Mouse (Mus musculus): ENCODE data around the gene Filip1l.

The Filip1l gene

GRCm38 (mm10) chr16:57352751-57353150 is at the start of gene Filip1l:
TSS of gene Filip1l (plus strand) at chr16:57353093.
- no peak for DNase-seq (ENCODE audit: low spot score)

DNA sequence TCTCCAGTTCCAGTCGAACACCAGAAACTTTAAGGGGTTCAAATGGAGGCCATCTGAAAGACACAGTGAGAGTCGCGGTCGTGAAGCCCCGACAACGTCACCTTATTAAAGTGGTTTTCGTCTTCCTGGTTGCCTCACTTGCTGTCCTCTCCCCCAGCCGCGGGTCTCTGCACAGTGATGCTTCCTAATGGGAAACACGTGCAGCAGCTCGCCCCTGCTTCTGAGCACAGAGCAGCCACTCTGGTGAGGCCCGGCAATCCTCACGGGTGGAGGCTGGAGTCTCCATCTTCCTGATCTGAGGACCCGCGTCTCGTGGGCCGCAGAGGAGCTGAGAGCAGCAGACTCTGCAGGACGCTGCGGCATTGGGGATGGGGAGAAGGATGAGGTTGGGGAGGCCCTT is 49.2 kb upstream of the Filip1l start:
- DNase-seq (ENCODE audit: low spot score) = no peak

GRCm38 (mm10) chr16:57305463-57305862 is 47.4 kb upstream of the Filip1l start:
- DNase-seq (ENCODE audit: low spot score) = no peak

DNA sequence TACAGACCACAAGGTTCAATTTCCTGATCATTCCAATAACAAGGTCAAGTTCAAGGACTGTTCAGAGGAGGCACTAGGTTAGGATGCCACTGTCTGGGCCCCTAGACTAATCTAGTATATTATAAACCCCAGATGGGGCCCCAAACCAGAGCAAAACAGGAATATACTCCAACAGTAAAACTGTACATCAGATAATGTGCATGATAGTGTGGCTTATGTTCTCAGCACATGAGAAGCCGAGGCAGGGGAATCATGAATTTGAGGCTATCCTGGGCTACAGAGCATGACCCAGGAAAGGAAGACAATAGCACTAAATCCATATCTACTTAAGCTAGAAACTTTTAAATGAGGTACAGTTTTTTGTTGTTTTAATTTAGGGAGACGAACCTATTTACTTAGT is 40.8 kb upstream of the Filip1l start:
- DNase-seq (ENCODE audit: low spot score) = no peak

GRCm38 (mm10) chr16:57313487-57313886 is 39.4 kb upstream of the Filip1l start:
- no peak for DNase-seq (ENCODE audit: low spot score)

DNA sequence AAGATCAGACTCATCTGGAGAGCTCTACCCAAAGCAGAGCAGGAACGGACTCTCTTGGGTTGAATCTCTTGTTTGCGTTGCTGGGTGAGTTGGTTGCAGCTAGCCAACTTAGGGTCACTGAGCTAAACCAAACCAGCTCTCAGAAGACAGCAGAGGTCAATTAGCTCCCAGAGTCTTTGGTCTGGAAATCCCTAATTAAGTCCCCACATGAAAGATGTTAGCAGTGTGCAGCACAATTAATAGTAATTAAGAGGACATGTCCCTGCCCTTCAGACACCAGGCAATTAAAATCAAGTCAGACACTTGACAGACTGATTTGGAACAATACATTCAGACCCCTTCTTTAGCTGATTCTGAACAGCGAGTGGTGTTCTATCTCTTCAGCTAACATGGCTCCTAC is 38.7 kb upstream of the Filip1l start:
- DNase-seq (ENCODE audit: low spot score) = no peak

- no peak for DNase-seq (ENCODE audit: low spot score)
Observed at GRCm38 (mm10) chr16:57315026-57315425, 37.9 kb upstream of the Filip1l start.

- no peak for DNase-seq (ENCODE audit: low spot score)
Observed at GRCm38 (mm10) chr16:57317127-57317526, 35.8 kb upstream of the Filip1l start.

- DNase-seq (ENCODE audit: low spot score) = no peak
Observed at GRCm38 (mm10) chr16:57317882-57318636, 34.8 kb upstream of the Filip1l start.

GRCm38 (mm10) chr16:57318637-57319125 is 34.2 kb upstream of the Filip1l start:
- no peak for DNase-seq (ENCODE audit: low spot score)

DNA sequence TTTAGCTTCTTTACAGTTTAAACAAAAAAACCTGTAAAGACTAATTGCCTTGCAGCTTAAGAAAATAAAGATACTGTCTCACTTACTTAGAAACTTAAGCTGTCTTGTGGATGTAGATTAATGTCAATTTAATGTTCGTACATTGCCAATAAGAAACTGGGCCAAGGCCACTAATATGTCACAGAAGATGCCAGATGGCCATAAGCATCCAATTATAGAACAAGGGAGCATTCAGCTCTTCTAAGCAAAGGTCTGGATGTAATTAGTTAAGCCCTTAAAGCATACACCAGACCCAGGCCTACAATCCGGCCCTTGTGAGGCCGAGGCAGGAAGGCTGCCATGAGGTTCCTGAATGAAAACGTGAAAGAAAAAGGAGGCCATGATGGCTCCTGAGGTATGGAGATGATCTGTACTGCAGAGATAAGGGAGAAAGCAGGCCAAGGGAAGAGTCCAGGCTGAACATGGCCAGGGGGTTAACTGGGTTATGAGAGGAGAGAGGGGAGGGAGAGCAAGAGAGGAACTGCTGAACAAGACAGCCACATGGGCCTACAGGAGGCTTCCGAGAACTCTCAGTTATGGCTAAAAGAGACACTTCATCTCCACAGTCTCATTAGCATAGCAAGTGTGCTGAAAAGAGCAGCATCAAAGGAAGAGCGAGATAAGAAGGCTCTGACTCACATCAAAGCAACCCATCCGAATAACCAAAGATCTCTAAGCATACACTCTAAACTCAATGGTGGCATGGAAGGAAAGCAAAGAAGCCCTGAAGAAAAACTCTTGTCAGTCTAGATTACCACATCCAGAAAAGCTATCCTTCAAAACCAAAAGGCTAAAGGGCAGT is 33.4 kb upstream of the Filip1l start:
- DNase-seq (ENCODE audit: low spot score) = no peak

- no peak for DNase-seq (ENCODE audit: low spot score)
Observed at GRCm38 (mm10) chr16:57326996-57327395, 25.9 kb upstream of the Filip1l start.

- DNase-seq (ENCODE audit: low spot score) = no peak
Observed at GRCm38 (mm10) chr16:57329028-57329427, 23.9 kb upstream of the Filip1l start.

DNA sequence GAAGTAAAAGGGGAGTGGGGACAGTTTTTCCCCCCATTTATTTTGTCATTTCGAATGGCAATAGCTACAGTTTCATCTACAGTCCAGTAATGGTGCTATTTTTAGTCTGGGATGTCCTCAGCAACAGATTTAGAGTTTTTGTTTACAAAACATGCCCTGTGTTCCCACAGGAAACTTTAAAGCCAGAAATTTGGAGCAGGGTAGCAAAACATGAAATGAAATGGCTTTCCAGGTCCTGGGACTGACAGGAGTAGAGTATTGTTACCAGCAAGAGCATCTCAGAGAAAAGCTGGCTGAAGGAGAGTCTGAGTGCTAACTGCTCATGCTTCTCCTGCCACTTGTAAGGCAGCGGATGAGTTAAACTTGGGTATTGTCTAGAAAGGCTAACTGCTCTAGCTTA is 22.8 kb upstream of the Filip1l start:
- DNase-seq (ENCODE audit: low spot score) = no peak

DNA sequence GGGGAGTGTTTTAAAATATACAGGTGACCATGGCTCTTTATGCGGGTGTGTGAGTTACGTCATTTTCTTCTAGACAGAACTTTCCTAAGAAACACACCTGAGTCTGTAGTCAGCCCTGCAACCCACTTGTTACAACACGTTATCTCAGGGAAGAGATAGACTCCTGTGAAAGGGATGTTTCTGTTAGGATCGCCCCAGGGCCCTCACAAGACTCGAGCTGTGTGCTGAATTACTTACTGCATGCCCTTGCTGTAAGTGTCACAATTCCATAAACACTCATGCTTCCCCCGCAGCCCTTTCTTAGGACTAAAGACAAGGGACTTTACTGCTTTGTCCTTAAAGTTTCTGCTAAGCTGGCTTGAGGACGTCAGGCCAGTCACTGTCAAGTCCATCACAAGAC is 20.6 kb upstream of the Filip1l start:
- DNase-seq (ENCODE audit: low spot score) = no peak

DNA sequence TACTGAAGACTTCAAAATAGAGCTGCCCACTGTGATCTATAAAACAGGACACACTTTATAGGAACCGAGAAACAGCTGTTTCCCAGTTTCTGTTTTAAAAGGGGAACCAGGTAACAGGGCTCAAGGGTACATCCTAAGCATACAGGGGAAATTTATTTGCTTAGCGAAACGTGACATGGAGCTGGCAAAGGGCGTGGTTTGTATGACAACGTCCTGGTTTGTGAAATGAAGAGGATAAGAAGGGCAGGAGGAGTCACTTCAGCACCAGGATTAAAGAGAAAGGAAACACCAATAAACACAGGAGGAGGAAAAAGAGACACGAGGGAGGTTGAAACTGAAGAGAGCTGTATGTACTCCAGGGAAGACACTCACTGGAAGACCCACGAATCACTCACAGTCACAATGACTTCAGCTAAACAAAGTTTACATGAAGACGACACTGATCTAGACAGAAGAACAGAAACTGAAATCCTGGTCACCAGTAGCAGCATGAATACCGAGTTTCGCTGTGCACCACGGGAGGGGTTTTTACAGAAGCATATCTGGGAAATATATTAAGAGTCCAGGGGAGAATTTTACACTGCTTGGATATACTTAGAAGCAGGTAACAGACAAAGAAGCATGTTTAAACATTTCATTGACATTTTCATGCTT is 16.0 kb upstream of the Filip1l start:
- no peak for DNase-seq (ENCODE audit: low spot score)

DNA sequence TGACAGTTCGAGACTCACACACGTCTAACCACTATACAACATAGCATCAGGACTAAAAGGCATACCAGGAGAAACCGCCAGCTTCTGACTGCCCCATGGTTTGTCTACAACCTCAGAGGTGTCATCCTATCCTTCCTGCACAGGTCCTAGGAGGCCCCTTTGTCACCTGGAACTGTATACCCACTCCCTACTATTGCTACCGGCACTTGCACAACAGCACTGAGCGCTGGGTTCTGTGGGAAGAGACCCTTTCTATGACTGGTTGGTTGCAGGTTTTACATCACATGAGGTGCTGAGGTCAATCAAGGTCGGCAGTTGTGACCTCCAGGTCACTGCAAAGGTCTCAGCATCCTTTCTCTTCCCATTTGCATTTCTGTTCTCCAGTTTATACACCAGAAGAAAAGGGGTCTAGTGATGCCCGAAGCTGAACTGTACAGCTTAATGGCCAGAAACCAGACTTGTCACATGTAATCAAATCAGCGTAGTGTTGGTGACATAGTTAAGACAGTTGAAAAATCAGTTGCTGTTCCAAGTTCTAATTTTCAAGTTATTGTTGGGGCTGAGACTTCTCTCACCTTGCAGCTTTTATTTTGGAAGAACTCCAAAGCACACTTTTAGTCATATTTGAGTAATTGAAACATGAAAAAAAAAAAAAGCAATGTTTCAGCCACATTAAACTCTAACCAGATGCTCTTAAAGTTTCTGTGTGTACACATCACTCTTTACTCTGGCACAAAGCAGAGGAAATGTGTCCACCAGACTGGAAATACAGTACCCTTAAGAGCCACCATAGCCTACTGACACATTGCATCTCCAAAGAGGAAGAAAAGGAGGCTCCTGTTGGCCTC is 12.9 kb upstream of the Filip1l start:
- DNase-seq (ENCODE audit: low spot score) = no peak

DNA sequence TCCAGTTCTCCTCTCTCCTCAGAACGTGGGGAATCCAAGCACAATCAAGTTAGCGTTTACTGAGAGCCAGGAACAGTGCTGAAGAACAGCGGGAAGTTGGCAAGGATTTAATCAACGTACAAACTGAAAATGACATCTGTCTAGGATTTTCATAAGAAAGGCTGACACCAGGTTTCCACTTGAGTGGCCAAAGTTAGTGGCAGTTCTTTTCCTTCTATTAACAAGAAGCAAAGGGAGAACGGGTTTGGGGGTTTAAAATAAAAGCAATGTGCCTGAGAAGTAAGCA is 12.3 kb upstream of the Filip1l start:
- no peak for DNase-seq (ENCODE audit: low spot score)

DNA sequence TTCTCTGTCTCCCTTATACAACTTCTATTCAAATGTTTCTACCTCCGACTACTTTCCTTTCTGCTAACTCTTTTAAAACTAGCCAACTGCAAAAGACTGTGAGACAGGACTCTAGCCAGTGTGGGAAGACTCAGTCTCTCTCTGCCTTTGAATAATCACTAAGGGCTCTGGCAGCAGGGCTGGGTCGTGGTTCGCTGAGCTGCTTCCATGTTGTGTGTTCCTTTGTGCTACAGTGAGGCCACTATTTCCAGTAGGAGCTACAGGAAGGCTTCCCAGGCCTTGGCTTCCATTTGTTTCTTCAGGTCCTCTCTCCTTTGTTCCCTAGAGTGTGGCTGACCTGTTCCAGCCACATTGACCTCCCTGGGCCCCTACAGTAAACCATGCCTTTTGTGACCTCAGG is 6.6 kb upstream of the Filip1l start:
- no peak for DNase-seq (ENCODE audit: low spot score)

- DNase-seq (ENCODE audit: low spot score) = no peak
Observed at GRCm38 (mm10) chr16:57349039-57349438, 3.9 kb upstream of the Filip1l start.

GRCm38 (mm10) chr16:57349689-57350088 is 3.2 kb upstream of the Filip1l start:
- DNase-seq (ENCODE audit: low spot score) = no peak

GRCm38 (mm10) chr16:57353166-57353721 is 351 bp downstream of the Filip1l start:
- no peak for DNase-seq (ENCODE audit: low spot score)
